Mouse (Mus musculus): ENCODE data around the gene Ceacam15.
A peak's percentile ranks its signal among the peaks of the same experiment; 100 is the strongest.
"Not testable (repeated sequence)": the region's sequence is repeated elsewhere in the genome, so short reads cannot be mapped to it uniquely, and the experiment has no call there.

The Ceacam15 gene

DNA sequence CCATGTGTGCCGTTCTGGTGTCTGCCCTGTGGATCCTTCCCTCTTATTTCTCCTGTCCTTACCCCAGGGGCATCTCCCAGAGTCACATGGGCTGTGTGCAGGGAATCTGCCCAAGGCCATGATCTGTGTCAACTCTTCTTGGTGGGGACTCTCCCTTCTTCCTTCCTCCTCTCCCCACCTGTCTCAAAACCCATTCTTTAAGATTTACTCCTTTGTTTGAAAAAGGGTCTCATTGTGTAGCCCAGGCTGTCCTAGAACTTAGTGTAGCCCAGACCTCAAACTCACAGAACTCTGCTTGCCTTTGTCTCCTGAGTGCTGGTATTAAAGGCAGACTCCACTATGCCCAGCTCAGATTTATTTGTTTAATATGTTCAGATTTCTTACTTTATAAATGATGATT is at the start of gene Ceacam15:
Gene Ceacam15, minus strand, starts transcription at position 101 of the 400 bp plus-strand sequence.
- DNase-seq (ENCODE audit: low spot score) = no peak

DNA sequence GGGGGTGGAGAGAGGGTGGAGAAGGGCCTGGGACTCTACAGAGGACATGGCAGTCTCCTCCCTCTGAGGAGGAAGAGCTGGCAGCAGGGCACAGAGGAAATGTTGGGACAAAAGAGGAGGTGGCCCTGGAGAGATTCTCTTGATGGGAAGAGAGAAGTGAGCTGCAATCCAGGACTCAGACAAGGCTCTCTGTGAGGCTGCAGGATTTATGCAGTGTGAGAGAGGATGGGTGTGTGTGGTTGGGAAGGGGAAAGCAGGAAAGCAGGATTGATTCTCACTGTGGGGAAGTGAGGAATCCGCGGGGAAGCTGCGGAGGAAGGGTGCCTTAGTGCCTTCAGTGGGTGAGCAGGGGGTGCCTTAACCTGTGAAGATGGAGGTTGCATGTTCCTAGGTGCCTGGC is 47.0 kb upstream of the Ceacam15 start:
- not testable (repeated sequence) for DNase-seq (ENCODE audit: low spot score)

DNA sequence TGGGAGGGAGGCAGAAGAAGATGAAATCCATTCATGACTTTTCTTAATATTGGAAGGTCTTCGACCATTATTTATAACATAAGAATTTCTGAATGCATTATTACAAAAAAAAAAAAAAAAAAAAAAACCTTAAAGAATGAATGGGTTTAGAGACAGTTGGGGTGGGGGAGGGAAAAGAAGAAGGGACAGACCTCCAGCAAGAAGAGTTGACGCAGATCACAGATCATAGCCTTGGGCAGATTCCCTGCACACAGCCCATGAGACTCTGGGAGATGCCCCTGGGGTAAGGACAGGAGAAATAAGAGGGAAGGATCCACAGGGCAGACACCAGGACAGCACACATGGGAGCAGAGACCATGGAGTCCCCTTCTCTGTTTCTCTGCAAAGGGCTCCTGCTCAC is 46.1 kb upstream of the Ceacam15 start, which contains the start of gene Ceacam9:
Gene Ceacam9, plus strand, starts transcription at position 301 of the 400 bp plus-strand sequence.
- DNase-seq (ENCODE audit: low spot score) = no peak

DNA sequence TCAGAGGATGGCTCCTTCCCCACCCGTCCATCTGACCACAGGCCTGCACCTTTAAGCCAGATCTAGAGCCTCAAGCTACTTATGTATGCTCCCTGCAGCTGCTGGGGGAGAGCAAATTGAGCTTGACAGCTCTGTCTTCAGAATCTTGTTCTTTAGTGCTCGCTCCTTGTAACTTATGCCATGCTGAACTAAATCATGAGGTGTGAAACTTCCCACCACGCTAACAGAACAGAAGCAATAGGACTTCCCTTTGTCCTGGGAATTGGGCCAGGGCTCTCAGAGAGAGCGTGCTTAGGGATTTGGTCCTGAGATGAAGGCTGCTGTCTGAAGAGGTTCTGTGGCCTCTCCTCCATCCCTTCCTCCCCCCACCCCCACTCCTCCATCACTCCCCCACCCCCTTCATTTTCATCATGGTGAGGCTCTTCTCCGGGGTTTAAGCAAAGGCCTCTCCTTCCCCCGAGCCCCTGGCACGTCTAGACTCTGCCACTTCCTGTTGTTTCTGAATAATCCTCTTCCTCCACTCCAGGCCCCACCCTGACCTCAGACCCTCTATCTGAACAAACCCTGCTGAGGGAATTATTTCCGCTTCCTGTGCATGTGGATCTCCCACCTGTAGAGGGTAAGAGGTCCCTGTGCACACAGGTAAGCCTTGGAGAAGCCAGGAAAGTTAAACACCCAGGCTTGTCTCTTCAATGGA is 41.1 kb upstream of the Ceacam15 start:
- DNase-seq (ENCODE audit: low spot score) = peak; percentile 21

DNA sequence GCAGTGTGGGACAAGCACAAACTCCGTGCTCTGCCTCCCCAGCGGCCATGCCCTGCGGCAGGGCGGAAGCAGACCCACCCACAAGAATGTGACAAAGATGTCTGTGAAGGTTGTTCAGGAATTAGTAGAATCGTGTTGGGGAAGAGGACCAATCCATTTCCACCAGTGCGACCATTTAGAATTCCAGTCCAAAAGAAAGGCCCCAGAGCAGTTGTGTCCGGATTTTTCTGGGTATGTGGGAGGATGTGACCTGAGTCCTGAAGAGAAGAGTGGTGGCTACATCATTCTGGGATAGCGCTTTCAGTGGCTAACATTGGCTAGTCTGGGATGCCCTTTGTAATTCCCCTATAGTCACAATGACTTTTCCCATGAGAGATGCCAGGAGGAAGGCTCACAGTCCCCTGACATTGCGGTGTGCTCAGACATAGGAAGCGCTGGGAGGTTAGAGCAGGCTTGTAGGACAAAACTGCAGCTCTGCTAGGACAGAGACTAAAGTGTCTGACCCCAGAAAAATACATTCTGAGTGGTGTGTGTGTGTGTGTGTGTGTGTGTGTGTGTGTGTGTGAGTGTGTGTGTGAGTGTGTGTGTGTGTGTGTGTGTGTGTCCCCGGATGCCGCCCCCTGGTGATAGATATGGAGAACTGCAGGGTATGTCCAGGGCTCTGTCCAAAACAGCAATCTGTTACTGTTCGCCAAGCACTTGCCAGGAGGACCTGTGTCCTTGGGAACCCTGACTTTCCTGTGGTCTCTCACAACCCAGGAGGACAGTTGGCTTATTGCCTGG is 37.3 kb upstream of the Ceacam15 start:
- DNase-seq (ENCODE audit: low spot score) = no peak

DNA sequence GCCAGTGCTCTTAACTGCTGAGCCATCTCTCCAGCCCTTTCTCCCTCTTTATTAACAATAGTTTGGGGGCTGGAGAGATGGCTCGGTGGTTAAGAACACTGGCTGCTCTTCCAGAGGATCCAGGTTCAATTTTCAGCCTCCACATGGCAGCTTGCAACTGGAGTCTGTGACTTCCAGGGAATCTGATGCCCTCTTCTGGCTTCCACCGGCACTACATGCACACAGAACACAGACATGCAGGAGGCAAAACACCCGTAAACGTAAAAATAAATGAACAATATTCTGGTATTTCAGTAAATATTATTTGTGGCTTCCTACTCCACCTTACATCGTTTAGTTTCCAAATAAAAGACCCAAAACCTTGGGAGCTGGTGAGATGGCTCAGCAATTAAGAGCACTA is 35.1 kb upstream of the Ceacam15 start:
- no peak for DNase-seq (ENCODE audit: low spot score)

DNA sequence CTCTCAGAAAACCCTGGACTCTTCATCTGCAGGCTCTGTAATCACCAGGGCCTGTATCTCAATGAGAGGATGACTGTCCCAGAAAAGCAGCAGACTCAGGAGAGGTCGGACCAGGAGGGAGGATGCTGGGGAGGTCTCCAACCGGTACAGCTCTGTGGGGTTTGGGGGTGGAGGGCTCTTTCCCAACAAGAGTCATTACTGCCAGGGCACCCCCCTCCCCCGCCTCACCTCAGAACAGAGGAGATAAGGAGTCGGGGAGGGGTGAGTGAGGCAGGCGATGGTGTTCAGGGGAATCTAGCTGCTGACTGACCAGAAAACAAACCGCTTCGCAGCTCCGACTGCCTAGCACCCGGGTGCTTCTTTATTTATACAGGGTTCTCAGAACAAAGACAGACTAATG is 32.7 kb upstream of the Ceacam15 start:
- DNase-seq (ENCODE audit: low spot score) = no peak

DNA sequence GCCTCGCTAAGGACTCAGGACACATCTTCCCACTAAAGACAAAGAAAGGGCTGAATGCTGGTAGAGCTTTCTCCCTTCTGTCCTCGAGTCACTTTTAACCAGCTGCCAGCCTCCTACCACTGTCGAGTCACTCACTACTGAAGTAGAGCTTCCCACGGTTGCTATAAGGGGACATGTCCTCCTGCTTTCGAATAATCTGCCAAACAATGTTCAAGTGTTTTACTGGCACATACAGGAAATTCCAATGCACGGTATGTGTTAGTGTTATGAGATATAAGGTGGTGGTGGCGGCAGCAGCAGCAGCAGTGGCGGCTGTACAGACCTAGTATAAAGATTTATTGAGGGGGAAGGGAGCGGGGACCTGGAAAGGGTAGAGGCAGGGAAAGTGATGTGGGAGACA is 30.9 kb upstream of the Ceacam15 start:
- DNase-seq (ENCODE audit: low spot score) = no peak

DNA sequence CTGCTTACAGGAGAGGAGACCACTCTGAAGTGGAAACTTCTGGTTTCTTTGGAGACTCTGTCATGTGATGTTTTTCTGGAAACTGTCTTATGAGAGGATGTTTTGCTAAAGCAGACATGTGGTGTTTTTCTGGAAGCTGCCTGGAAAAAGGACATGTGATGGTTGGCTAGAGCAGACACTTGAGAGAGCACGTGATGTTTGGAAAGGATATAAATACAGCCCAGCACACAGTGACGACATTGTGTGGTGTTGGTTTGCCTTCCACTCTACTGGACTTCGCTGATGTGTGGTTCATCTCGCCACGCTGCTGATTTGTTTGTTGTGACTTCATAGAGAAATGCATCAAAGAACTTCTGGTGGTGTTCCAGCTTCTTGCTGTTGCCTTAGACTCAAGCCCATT is 25.1 kb upstream of the Ceacam15 start:
- no peak for DNase-seq (ENCODE audit: low spot score)

DNA sequence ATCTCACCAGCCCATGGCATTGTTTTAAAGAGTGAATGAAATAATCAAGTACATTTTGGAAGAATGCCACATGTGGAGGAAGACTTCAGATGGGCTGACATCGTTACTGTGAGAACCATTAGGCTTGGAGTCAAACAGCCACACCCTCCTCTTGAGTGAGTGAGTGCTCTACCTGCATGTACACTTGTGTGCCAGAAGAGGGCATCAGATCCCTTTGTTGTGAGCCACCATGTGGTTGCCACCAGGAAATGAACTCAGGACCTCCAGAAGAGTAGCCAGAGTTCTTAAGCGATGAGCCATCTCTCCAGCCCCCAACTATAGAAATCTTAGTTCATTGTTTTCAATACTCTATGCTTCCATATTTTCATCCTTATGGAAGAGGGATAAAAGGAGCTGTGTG is 23.5 kb upstream of the Ceacam15 start:
- DNase-seq (ENCODE audit: low spot score) = no peak

DNA sequence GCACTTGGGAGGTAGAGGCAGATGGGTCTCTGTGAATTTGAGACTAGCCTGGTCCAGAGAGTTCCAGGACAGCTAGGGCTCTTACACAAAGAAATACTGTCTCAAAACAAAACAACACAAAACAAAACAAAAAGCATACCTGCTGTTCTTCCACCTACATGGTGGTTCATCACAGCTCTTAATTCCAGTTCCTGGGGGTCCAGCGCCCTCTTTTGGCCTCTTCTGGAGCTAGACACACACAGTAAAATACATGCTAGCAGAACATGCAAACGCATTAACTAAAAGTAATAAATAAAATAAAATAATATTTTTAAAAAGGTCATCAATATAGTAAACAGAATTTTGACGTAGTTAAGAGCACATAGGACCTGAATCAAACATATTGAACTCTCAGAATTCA is 19.5 kb upstream of the Ceacam15 start:
- no peak for DNase-seq (ENCODE audit: low spot score)

DNA sequence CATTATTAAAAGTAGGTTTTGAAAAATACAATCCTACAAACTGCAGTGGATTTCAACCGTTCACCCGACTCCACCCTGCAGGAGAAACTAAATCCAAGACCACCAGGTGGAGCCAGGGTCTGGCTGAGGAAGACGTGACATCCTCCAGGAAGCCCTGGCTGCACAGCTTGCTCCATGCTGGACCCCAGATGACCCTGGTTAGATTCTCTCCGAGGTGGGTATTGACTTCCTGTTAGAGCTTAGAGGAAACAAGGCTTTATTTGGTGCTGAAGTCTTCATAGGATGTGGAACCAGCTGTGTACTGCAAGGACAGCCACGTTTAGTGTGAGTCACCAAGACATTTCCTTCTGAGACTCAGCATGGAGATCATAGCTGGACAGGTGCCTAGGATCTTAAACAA is 13.7 kb upstream of the Ceacam15 start:
- no peak for DNase-seq (ENCODE audit: low spot score)

DNA sequence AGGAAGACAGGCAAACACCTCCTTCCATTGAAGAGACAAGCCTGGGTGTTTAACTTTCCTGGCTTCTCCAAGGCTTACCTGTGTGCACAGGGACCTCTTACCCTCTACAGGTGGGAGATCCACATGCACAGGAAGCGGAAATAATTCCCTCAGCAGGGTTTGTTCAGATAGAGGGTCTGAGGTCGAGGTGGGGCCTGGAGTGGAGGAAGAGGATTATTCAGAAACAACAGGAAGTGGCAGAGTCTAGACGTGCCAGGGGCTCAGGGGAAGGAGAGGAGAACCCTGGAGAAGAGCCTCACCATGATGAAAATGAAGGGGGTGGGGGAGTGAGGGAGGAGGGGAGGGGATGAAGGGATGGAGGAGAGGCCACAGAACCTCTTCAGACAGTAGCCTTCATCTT is 4.7 kb upstream of the Ceacam15 start:
- DNase-seq (ENCODE audit: low spot score) = not testable (repeated sequence)

DNA sequence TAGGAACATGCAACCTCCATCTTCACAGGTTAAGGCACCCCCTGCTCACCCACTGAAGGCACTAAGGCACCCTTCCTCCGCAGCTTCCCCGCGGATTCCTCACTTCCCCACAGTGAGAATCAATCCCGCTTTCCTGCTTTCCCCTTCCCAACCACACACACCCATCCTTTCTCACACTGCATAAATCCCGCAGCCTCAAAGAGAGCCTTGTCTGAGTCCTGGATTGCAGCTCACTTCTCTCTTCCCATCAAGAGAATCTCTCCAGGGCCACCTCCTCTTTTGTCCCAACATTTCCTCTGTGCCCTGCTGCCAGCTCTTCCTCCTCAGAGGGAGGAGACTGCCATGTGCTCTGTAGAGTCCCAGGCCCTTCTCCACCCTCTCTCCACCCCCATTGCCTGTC is 806 bp downstream of the Ceacam15 start:
- not testable (repeated sequence) for DNase-seq (ENCODE audit: low spot score)

DNA sequence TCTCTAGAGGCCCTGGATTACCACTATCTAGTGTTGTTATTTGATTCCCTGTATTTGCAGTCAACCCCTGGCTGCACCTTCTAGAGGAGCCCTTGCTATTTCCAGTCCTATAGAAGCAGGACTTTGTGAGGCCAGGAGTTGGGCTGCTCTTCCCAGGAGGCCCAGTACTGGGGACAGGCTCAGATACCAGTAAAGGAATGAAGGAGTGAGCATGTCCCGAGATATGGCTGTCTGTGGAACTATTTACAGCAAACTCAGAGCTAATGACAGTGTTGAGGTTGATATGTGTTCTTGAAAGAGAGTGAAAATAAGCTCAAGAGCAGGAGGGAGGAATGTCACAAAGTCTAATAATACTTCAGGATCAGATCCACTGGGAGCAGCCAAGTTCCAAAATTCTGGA is 1.7 kb downstream of the Ceacam15 start:
- DNase-seq (ENCODE audit: low spot score) = no peak

DNA sequence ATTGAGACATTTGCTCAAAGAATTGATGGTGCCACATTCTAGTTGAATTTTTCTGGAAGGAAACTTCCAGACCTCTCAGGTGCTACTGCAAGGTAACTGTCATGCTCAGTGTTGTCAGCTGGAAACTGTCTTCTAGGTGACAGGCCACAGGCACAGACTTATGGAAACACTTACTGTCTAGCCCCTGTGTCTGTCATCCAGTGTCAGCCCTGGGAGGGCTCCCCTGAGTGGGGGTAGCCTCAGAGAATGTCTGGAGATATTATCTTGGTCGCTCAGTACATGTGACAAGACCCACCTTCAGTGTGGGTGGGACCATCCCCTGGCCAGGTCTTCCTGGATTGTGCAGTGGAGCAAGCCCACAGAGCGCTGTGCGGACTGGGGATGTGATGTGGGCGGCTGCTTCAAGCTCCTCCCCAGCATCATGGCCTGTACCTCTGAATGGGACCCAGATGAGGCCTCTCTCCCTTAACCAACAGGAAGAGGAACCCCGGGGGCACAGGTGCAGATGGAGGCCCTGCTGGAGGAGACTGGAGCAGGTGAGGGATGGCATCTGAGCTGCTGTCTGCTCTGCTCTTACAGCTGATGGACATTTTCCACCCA is 7.1 kb downstream of the Ceacam15 start:
- DNase-seq (ENCODE audit: low spot score) = not testable (repeated sequence)

DNA sequence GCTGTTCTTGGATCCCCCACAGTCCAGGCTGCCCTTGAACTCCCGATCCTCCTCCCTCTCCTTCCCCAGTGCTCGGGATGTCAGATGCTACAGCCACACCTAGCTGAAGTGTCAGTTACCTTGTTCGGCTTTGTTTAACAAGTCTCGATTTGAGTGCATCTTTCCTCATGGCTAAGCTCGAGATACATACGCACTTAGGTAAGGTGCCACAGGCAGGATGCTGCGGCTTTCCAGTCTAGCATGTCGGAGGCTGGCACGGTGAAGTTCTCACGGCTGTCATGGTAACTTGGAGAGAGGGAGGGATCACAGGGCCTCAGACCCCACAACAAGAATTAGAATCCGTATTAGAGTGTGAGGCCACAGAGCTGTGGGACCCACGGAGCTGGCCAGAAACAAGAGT is 31.2 kb downstream of the Ceacam15 start:
- DNase-seq (ENCODE audit: low spot score) = no peak

DNA sequence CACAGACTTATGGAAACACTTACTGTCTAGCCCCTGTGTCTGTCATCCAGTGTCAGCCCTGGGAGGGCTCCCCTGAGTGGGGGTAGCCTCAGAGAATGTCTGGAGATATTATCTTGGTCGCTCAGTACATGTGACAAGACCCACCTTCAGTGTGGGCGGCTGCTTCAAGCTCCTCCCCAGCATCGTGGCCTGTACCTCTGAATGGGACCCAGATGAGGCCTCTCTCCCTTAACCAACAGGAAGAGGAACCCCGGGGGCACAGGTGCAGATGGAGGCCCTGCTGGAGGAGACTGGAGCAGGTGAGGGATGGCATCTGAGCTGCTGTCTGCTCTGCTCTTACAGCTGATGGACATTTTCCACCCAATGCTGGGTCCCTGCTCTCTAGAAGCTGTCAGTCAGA is 32.4 kb downstream of the Ceacam15 start:
- not testable (repeated sequence) for DNase-seq (ENCODE audit: low spot score)

DNA sequence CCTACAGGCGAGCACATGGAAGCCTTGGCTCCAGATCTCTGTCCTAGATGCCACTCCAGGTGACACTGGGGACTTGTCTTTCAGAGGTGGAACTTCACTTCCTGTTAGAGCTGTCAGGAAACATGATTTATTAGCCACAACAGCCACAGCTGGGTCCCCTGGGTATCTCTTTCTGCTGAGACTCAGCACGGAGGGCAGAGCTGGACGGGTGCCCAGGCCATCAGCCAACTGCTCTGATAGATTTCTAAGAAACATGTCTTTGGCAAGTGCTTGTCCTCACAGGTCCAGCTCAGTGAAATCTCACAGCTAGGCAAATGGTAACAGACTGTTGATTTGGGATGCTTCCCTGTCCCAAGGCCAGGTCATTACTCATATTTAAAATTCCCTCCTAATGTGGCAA is 36.5 kb downstream of the Ceacam15 start:
- DNase-seq (ENCODE audit: low spot score) = no peak

DNA sequence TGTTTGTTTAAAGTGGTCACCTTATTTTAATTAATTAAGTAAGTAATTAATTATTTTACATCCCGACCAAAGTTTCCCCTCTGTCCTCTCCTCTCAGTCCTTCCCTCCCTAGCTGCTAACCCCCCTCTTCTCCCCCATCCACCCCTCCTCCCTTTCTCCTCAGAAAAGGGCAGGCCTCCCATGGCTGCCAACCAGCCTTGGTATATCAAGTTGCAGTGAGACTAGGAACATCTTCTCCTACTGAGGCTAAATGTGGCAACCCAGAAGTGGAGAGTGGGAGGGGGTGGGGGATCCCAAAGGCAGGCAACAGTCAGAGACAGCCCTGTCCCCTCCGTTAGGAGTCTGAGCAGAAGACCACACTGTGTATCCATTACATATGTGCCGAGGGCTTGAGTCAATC is 40.4 kb downstream of the Ceacam15 start:
- no peak for DNase-seq (ENCODE audit: low spot score)

DNA sequence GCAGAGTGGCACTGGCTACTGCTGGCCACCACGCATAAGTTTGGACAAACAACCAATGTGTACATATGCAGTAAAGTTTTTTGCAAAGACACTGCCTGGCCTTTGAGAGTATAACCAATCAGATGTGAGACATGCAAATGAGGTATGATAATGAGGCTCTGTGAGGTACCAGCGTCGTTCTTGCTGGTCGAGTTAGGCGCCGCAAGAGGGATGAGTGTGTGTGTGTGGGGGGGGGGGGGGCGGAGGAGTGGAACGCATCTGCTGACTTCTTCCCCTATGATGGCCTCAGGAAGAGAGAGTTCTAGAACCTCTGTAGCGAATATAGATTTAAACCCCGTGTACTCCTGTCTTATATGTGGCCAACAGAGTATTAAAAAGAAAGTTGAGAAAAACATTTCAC is 41.6 kb downstream of the Ceacam15 start:
- DNase-seq (ENCODE audit: low spot score) = not testable (repeated sequence)

DNA sequence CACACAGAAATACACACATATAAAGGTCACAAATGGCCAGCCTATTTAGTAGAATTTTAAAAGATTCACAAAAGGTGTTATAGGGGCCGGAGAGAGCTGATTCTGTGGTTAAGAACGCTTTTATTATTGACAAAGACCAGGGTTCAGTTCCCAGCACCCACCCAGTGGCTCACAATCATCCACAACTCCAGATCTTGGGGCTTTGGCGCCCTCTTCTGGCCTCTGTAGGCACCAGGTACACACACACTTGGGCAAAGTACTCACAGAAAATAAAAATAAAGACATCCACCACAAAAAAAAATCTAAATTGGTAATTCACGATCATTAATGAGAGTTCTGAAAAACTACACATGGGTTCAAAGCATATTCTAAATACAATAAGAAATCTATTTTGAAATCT is 43.6 kb downstream of the Ceacam15 start:
- no peak for DNase-seq (ENCODE audit: low spot score)

DNA sequence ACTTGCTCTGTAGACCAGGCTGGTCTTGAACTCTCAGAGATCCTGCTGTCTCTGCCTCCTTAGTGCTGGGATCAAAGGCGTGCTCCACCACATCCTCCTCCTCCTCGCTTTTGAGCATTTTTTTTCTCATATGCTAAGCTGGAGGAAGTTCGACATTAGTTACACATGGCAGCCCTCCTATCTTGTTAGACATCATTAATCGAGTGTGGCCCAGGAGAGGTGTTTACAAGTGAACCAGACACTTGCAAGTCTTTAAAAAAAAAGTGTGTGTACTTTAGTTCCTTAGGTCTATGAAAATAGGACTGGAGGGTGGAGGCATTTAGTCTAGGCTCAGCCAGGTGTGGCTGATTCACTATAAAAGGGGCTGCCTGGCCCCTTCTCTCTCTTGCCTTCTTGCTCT is 44.5 kb downstream of the Ceacam15 start:
- no peak for DNase-seq (ENCODE audit: low spot score)
